Mouse (Mus musculus) liver, embryonic 14.5 days (tissue): ENCODE measurements around the gene Gm20489. TPM values are rescaled to one million over a fixed set of nuclear protein-coding genes. Genes with fewer than 3 reads are reported as not detected.

Experiments used
- ATAC-seq: fragments of 200-750 bp; cut with Nextera tagmentation; 2 replicates; pipeline ENCODE4 v1.8.0; 2017; ENCODE audit warnings: moderate number of reproducible peaks, mild to moderate bottlenecking, moderate library complexity; ENCODE audit not compliant: insufficient read depth
- DNase-seq, 3 experiments: peaks; one replicate each; pipeline ENCODE4 v3.0.0-alpha.2; 2012 to 2013; ENCODE audit warnings: low read depth in 3 of 3, low spot score in 3 of 3
- H3K27ac ChIP-seq: fragments of 300-500 bp; sonication (generic); 2 replicates; pipeline ENCODE4 v1.5.1; 2014; ENCODE audit warnings: moderate library complexity, mild to moderate bottlenecking, control low read depth, inconsistent platforms
- H3K27me3 ChIP-seq: fragments of 300-500 bp; sonication (generic); 2 replicates; pipeline ENCODE4 v1.6.1; 2014; ENCODE audit warnings: mild to moderate bottlenecking, low read length, moderate library complexity; ENCODE audit not compliant: control insufficient read depth, insufficient read depth
- H3K36me3 ChIP-seq: fragments of 300-500 bp; sonication (generic); replicated peaks from 2 replicates; pipeline ENCODE4 v1.6.1; 2014; ENCODE audit warnings: low read depth; ENCODE audit not compliant: control insufficient read depth, insufficient read depth
- H3K4me1 ChIP-seq, 2 experiments: fragments of 200-500 bp in 1 of 2; fragments of 300-500 bp in 1 of 2; sonication (generic) in 1 of 2; replicated peaks; 2 replicates each; pipeline ENCODE4 v1.6.1; 2012 to 2014; ENCODE audit warnings: antibody characterized with exemption in 1 of 2, inconsistent platforms in 1 of 2, low read length in 1 of 2; ENCODE audit not compliant: control insufficient read depth in 2 of 2, insufficient read depth in 2 of 2
- H3K4me2 ChIP-seq: fragments of 300-500 bp; sonication (generic); 2 replicates; pipeline ENCODE4 v1.6.1; 2014; ENCODE audit warnings: low read depth, mild to moderate bottlenecking, control low read depth, moderate library complexity
- H3K4me3 ChIP-seq, 2 experiments: fragments of 200-500 bp in 1 of 2; fragments of 300-500 bp in 1 of 2; sonication (generic) in 1 of 2; 2 replicates each; pipeline ENCODE4 v1.5.1; 2012 to 2014; ENCODE audit warnings: low read depth in 2 of 2, low read length in 2 of 2, mild to moderate bottlenecking in 2 of 2, control low read depth in 1 of 2, inconsistent platforms in 1 of 2, moderate library complexity in 1 of 2; ENCODE audit not compliant: insufficient read depth in 1 of 2
- H3K9ac ChIP-seq: fragments of 300-500 bp; sonication (generic); replicated peaks from 2 replicates; pipeline ENCODE4 v1.6.1; 2014; ENCODE audit warnings: mild to moderate bottlenecking, control low read depth, moderate library complexity
- H3K9me3 ChIP-seq: fragments of 300-500 bp; sonication (generic); 2 replicates; pipeline ENCODE4 v1.6.1; 2016; ENCODE audit warnings: low read length, mixed read lengths; ENCODE audit not compliant: control insufficient read depth
- CTCF ChIP-seq: IDR thresholded peaks from 2 replicates; pipeline ENCODE4 v1.5.1; 2016; ENCODE audit warnings: antibody characterized with exemption, low read depth, control low read depth
- EP300 ChIP-seq: IDR thresholded peaks from 2 replicates; pipeline ENCODE4 v1.6.1; 2016; ENCODE audit warnings: antibody characterized with exemption, low read depth
- WGBS: fragments of 180-500 bp; shearing (Covaris S2); extraction: QIAGEN DNeasy Blood & Tissue Kit; methylation state at CpG from one replicate; pipeline ENCODE4 v1.1.7; 2014; ENCODE audit not compliant: insufficient replicate concordance; 5-methylcytosine and 5-hydroxymethylcytosine counted together
- polyA plus RNA-seq, 2 experiments: library from polyadenylated mRNA; depleted of rRNA in 1 of 2; stranded (reverse) in 1 of 2; unstranded in 1 of 2; fragments of >200 nt; fragmentation: Nextera tagmentation in 1 of 2; extraction: Ambion mirVana in 1 of 2; gene quantifications; 2 replicates each; pipeline versions ENCODE4 v1.2.1 to v1.2.3; 2012 to 2014

The Gm20489 gene
- polyA plus RNA-seq, 2 experiments = not detected

GRCm38 (mm10) chrX:101245011-101245410 is 23.8 kb downstream of the Gm20489 start:
- 15% methylated on average over 1 of the region's 1 CpGs for WGBS
- Histone ChIP-seq H3K27me3 (no peaks in the 10 kb centered on the region), H3K4me1 (no peaks in the 10 kb centered on the region), H3K4me2 (no peak overlapping the region), H3K4me3 (no peak overlapping the region), H3K9ac (no peak overlapping the region), H3K36me3 (no peaks in the 10 kb centered on the region), H3K9me3 (no peaks in the 10 kb centered on the region), H3K27ac (no peak overlapping the region)
- ATAC-seq (no peak), DNase-seq (no peak)
- TF ChIP-seq EP300 (no peak), CTCF (no peak)

- DNase-seq = no peak
- no peak for ATAC-seq
These were observed 46.0 kb downstream of the Gm20489 start for GRCm38 (mm10) chrX:101222796-101223162.

DNA sequence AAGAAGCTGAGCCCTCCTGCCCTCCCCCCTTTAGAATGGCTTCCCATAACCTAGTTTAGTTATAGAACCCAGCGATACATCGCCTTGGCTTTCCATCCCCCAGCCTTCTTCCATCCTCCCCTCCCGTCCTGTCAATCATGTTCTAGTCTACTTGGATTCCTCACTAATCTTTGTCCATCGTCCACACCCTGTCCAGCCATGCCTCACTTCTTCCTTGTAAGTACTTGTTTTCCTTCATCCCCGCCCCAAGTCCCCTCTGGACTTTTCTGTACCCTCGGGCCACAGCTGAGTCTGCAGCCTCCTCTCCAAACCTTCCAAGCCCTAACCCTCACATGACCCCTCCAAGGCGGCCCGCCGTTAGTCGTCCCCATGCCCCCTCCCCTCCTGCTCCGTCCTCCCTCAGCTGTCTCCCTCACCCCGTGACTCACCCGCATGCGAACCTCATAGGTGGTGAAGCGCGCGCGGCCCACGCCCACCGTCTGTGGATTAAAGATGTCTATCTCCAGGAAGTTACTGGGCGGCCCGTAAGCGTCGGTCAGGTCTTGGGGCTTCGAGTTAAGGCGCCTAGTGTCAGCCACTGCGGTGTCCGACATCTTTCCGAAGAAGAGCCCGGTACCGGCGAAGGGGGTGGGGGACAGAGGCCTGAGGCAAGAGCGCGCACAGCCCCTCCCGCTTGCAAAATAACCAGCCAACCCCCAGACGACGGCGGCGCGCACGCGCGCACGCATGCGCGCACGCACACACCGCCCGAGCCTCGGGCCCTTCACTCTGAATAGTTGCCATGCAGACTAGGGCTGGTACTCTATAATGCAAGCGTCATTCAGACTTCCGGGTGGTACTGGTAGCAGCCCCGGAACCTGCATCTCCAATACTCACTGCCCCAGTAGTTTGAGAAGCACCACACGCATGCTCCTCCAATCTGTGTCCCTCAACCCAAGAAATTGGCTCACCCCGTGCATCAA is 46.7 kb downstream of the Gm20489 start, which contains the start of gene Snx12:
Snx12 (minus strand) TSS at position 730 of the 962 bp plus-strand sequence.
- 13% methylated on average over 55 of the region's 55 CpGs for WGBS
- TF ChIP-seq EP300 (no peak), CTCF (no peak)
- no peak within 1 kb of the TSS for H3K27ac ChIP-seq
- H3K4me1 ChIP-seq = no peaks in the 10 kb centered on the region; a peak in 1 of 4 replicates
- H3K9me3 ChIP-seq = no peaks in the 10 kb centered on the region
- DNase-seq = peak; percentile 63 to 66 (median 66)
- ATAC-seq = peak; percentile 97
- H3K27me3 ChIP-seq = no peaks in the 10 kb centered on the region; the same call in 1 of the 2 replicates
- H3K4me3 ChIP-seq = peak within 1 kb of the TSS; percentile 61 to 63
- no peaks in the 10 kb centered on the region for H3K36me3 ChIP-seq
- H3K4me2 ChIP-seq = peak within 1 kb of the TSS; percentile 69
- H3K9ac ChIP-seq = peak within 1 kb of the TSS; percentile 54

More at GRCm38 (mm10) chrX:101222796-101223162, 46.0 kb downstream of the Gm20489 start:
- no peak overlapping the region; the same call in 1 of the 2 replicates for H3K9ac ChIP-seq
- H3K4me1 ChIP-seq = no peaks in the 10 kb centered on the region; a peak in 1 of 4 replicates
- TF ChIP-seq EP300 = no peak
- no peak for TF ChIP-seq CTCF
- no peaks in the 10 kb centered on the region for H3K9me3 ChIP-seq
- peak overlapping the region; percentile 69 for H3K4me2 ChIP-seq
- H3K36me3 ChIP-seq = no peaks in the 10 kb centered on the region
- H3K27me3 ChIP-seq = no peaks in the 10 kb centered on the region; the same call in 1 of the 2 replicates
- H3K4me3 ChIP-seq = peak overlapping the region; percentile 61 to 63
- 30% methylated on average over 7 of the region's 7 CpGs for WGBS
- H3K27ac ChIP-seq = no peak overlapping the region

Other genes with a start within 250 kb of the Gm20489 start
- gene Tex11, start 209.4 kb downstream of the Gm20489 start, polyA plus RNA-seq (2012; rRNA removed) = 0.04 TPM in 1 of 2 replicates, not detected in the other
- gene Tex11, start 209.4 kb downstream of the Gm20489 start, polyA plus RNA-seq (2014; fragmentation: Nextera tagmentation; extraction: Ambion mirVana) = 0.05 and 0.18 TPM in 2 replicates
- gene Slc7a3, start 183.0 kb downstream of the Gm20489 start, polyA plus RNA-seq (2012; rRNA removed) = 0.54 and 0.96 TPM in 2 replicates
- gene Slc7a3, start 183.0 kb downstream of the Gm20489 start, polyA plus RNA-seq (2014; fragmentation: Nextera tagmentation; extraction: Ambion mirVana) = 0.11 and 0.23 TPM in 2 replicates
- gene Snx12, start 46.5 kb downstream of the Gm20489 start, polyA plus RNA-seq (2012; rRNA removed) = 8.2 and 11.3 TPM in 2 replicates
- gene Snx12, start 46.5 kb downstream of the Gm20489 start, polyA plus RNA-seq (2014; fragmentation: Nextera tagmentation; extraction: Ambion mirVana) = 15.9 and 16.8 TPM in 2 replicates
- 10.3 and 11.8 TPM in 2 replicates for gene Foxo4, start 14.5 kb downstream of the Gm20489 start, polyA plus RNA-seq (2012; rRNA removed)
- 1.4 and 1.8 TPM in 2 replicates for gene Foxo4, start 14.5 kb downstream of the Gm20489 start, polyA plus RNA-seq (2014; fragmentation: Nextera tagmentation; extraction: Ambion mirVana)
- 0.06 TPM in 1 of 2 replicates, not detected in the other for gene Gm614, start 5.0 kb downstream of the Gm20489 start, polyA plus RNA-seq (2012; rRNA removed)
- not detected in 2 replicates for gene Gm614, start 5.0 kb downstream of the Gm20489 start, polyA plus RNA-seq (2014; fragmentation: Nextera tagmentation; extraction: Ambion mirVana)
- gene Il2rg, start 768 bp downstream of the Gm20489 start, polyA plus RNA-seq (2012; rRNA removed) = 5.5 and 6.4 TPM in 2 replicates
- gene Il2rg, start 768 bp downstream of the Gm20489 start, polyA plus RNA-seq (2014; fragmentation: Nextera tagmentation; extraction: Ambion mirVana) = 7.8 and 8.3 TPM in 2 replicates
- gene Med12, start 5.0 kb upstream of the Gm20489 start, polyA plus RNA-seq (2012; rRNA removed) = 34.3 and 37.8 TPM in 2 replicates
- gene Med12, start 5.0 kb upstream of the Gm20489 start, polyA plus RNA-seq (2014; fragmentation: Nextera tagmentation; extraction: Ambion mirVana) = 21.9 and 27.5 TPM in 2 replicates
- 0.03 and 0.06 TPM in 2 replicates for gene Nlgn3, start 30.1 kb upstream of the Gm20489 start, polyA plus RNA-seq (2012; rRNA removed)
- gene Nlgn3, start 30.1 kb upstream of the Gm20489 start, polyA plus RNA-seq (2014; fragmentation: Nextera tagmentation; extraction: Ambion mirVana) = 0.05 and 0.08 TPM in 2 replicates
- gene Gjb1, start 107.4 kb upstream of the Gm20489 start, polyA plus RNA-seq (2012; rRNA removed) = 42.1 and 62.5 TPM in 2 replicates
- gene Gjb1, start 107.4 kb upstream of the Gm20489 start, polyA plus RNA-seq (2014; fragmentation: Nextera tagmentation; extraction: Ambion mirVana) = 52.5 and 56.6 TPM in 2 replicates
- gene Zmym3, start 151.8 kb upstream of the Gm20489 start, polyA plus RNA-seq (2012; rRNA removed) = 9.6 and 11.4 TPM in 2 replicates
- 4.3 and 4.4 TPM in 2 replicates for gene Zmym3, start 151.8 kb upstream of the Gm20489 start, polyA plus RNA-seq (2014; fragmentation: Nextera tagmentation; extraction: Ambion mirVana)
- gene Nono, start 160.3 kb upstream of the Gm20489 start, polyA plus RNA-seq (2012; rRNA removed) = 78.8 and 117 TPM in 2 replicates
- 103 and 113 TPM in 2 replicates for gene Nono, start 160.3 kb upstream of the Gm20489 start, polyA plus RNA-seq (2014; fragmentation: Nextera tagmentation; extraction: Ambion mirVana)
- gene Itgb1bp2, start 180.1 kb upstream of the Gm20489 start, polyA plus RNA-seq (2012; rRNA removed) = 0.58 and 0.96 TPM in 2 replicates
- 0.17 and 0.23 TPM in 2 replicates for gene Itgb1bp2, start 180.1 kb upstream of the Gm20489 start, polyA plus RNA-seq (2014; fragmentation: Nextera tagmentation; extraction: Ambion mirVana)